Mouse (Mus musculus) heart, adult 2 months (tissue): Measurements from ENCODE around the gene Btbd2.
"Not testable (repeated sequence)": the region's sequence is repeated elsewhere in the genome, so short reads cannot be mapped to it uniquely, and the experiment has no call there.

Experiments used
- CTCF ChIP-seq: fragments of 200-600 bp; IDR thresholded peaks from 2 replicates; pipeline ENCODE4 v1.8.1; 2022; ENCODE audit warnings: antibody characterized with exemption, mild to moderate bottlenecking, moderate library complexity
- POLR2A ChIP-seq: fragments of 200-500 bp; IDR thresholded peaks from 2 replicates; pipeline ENCODE4 v1.6.1; 2011; ENCODE audit warnings: mild to moderate bottlenecking, low read depth, low read length, control low read depth; ENCODE audit not compliant: insufficient read depth

GRCm38 (mm10) chr10:80649910-80650309 lies 7.0 kb downstream of the Btbd2 start:
- TF ChIP-seq CTCF, POLR2A: not testable (repeated sequence)
